Mouse (Mus musculus) layer of hippocampus, adult 18-20 months (tissue): ENCODE results near the gene Fbxo6. TPM values are rescaled to one million over a fixed set of nuclear protein-coding genes. Genes with fewer than 3 reads are reported as not detected.

Experiments used
- microRNA-seq, 2 experiments: library from miRNA; unstranded; fragments of <30 nt; microRNA quantifications; one replicate each; pipeline ENCODE4 v1.2.0; 2021
- total RNA-seq, 2 experiments: library from RNA; stranded (reverse); gene quantifications; 2 replicates each; pipeline ENCODE4 v1.2.3; 2021

Fbxo6 gene
- total RNA-seq, 2 experiments from 2014 or later: 30.3 to 33.3 TPM

Small RNAs within 50 kb of the gene (microRNA-seq; reads per million reads assigned to microRNA genes)
- 0 to 0.20 reads per million in 2 experiments for gene Mir7022

Other genes with a start within 250 kb of the Fbxo6 start
- gene Mfn2, start 247.4 kb downstream of the Fbxo6 start, total RNA-seq: 100 to 1,000 TPM; 204 to 206 TPM
- gene Plod1, start 215.4 kb downstream of the Fbxo6 start, total RNA-seq: 10 to 100 TPM; 20.1 to 20.3 TPM
- 10 to 100 TPM; 28.2 to 30.1 TPM for gene 2510039O18Rik, start 211.2 kb downstream of the Fbxo6 start, total RNA-seq
- not detected for gene Nppb, start 166.4 kb downstream of the Fbxo6 start, total RNA-seq
- not detected for gene Nppa, start 151.4 kb downstream of the Fbxo6 start, total RNA-seq
- gene Clcn6, start 113.3 kb downstream of the Fbxo6 start, total RNA-seq: 10 to 100 TPM; 79.0 to 82.0 TPM
- 10 to 100 TPM; 28.0 to 30.8 TPM for gene Mthfr, start 113.1 kb downstream of the Fbxo6 start, total RNA-seq
- 1 to 10 TPM; 6.3 to 7.6 TPM for gene Agtrap, start 64.1 kb downstream of the Fbxo6 start, total RNA-seq
- 10 to 100 TPM; 11.2 to 13.1 TPM for gene Mad2l2, start 21.8 kb downstream of the Fbxo6 start, total RNA-seq
- under 1 TPM; 0.15 to 0.27 TPM for gene Draxin, start 21.4 kb downstream of the Fbxo6 start, total RNA-seq
- gene Fbxo44, start 8.3 kb upstream of the Fbxo6 start, total RNA-seq: 100 to 1,000 TPM; 133 to 136 TPM
- 100 to 1,000 TPM; 118 TPM for gene Fbxo2, start 8.5 kb upstream of the Fbxo6 start, total RNA-seq
- gene Disp3, start 135.8 kb upstream of the Fbxo6 start, total RNA-seq: 10 to 100 TPM; 34.2 to 37.7 TPM